Mouse (Mus musculus) spleen, postnatal 10 days (tissue): ENCODE measurements at regions not wholly inside any gene's neighbourhood (a gene's known extent, or its start where the extent isn't known, plus 50 kb on each side); places are given as distances from the start of the nearest gene placed in this dataset.
"Not testable (repeated sequence)": the region's sequence is repeated elsewhere in the genome, so short reads cannot be mapped to it uniquely, and the experiment has no call there.

Source experiments
- DNase-seq, 2 experiments: peaks; one replicate each; pipeline ENCODE4 v3.0.0; 2021 to 2022; ENCODE audit warnings: low spot score in 2 of 2

GRCm38 (mm10) chr7:64032921-64033354 lies 94.2 kb upstream of the Klf13 start:
- DNase-seq, result no peak

- DNase-seq, result no peak
Measured at GRCm38 (mm10) chr7:64030650-64031049, 91.9 kb upstream of the Klf13 start.

DNA sequence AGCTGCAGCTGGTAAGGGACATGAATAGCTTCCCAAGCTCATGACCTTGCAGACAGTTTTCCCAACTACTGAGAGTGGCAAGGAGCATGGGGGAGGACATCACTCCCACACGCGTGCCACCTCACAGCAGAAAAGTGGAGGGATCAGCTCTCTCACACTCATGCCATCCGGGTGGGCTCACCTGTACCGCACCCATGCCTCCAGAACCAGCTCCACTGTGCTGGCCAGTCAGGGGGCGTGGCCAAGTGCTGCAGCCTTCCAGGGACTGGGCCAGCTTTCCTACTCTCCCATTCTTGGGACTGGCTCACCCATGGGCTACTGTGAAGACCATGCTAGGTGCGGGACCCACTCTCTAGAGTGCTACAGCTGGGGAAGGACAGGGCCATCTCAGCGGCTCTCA lies 88.4 kb upstream of the Klf13 start:
- no peak for DNase-seq

DNA sequence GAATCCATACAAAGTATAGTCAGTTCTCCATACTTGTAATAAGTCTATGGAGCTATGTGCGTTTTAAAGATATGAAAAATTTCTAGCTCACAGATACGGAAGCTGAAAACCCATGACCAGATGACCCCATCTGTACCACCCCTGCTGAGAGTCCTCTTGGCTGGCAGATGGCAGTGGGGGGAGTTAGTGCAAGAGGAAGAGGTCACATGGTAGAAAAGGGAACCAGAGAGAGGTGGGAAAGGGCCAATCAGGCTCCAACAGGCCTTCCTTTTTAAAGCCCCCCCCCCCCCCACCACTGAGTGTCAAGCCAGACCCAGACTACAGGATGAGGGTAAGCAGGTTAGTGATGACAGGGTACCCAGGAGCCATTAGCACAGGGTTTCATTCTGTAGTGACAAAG lies 86.4 kb upstream of the Klf13 start:
- DNase-seq, result peak in 1 of 2 experiments; percentile 21

DNA sequence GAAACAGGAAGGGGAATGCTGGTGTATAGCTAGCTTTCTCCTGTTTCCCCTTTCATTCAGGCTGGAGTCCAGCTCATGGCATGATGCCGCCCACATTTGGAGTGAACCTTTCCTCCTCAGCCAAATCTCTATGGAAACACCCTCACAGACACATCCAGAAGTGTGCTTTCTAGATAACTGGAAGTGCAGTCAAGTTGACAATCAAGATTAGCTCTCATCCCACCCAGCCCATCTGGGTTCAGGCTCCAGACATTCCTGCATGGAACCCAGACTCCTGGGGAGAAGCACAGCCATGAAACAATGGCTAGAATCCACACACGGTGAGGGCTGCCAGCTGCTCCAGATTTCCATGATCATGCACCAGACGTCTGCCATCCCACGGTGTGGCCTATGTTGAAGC lies 85.5 kb upstream of the Klf13 start:
- no peak for DNase-seq

DNA sequence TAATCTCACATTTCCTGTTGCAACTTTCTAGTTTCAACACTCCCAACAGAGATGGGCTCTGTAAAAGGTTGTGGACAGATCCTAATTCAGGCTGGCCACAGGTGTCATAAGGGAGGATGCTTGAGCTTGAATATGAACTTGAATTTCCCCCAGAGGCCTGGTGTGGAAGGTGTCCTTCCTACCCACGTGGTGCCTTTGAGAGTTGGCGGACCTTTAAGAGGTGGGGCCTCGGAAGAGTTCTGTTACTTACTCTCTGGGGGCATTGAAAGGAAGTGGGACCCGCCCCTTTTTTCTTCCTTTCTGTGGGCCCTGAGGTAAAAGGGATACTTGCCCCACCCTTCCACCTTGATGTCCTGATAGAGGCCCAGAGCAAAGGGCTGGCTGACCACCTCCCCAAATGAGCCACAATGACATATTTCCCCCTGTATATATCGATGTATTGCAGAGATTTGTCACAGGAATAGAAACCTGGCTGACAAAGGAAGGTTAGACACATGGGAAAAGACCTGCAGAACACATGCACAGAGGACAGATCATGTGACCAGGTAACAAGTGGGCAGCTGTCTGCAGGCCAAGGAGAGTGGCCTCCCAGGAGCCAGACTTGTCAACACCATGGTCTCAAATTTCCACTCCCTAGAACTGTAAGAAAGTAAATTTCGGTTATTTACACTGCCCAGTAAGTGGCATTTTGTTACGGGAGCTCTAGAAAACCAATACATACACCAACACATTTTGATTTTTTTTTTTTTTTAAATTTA lies 84.2 kb upstream of the Klf13 start:
- peak in 1 of 2 experiments; percentile 41 for DNase-seq

DNA sequence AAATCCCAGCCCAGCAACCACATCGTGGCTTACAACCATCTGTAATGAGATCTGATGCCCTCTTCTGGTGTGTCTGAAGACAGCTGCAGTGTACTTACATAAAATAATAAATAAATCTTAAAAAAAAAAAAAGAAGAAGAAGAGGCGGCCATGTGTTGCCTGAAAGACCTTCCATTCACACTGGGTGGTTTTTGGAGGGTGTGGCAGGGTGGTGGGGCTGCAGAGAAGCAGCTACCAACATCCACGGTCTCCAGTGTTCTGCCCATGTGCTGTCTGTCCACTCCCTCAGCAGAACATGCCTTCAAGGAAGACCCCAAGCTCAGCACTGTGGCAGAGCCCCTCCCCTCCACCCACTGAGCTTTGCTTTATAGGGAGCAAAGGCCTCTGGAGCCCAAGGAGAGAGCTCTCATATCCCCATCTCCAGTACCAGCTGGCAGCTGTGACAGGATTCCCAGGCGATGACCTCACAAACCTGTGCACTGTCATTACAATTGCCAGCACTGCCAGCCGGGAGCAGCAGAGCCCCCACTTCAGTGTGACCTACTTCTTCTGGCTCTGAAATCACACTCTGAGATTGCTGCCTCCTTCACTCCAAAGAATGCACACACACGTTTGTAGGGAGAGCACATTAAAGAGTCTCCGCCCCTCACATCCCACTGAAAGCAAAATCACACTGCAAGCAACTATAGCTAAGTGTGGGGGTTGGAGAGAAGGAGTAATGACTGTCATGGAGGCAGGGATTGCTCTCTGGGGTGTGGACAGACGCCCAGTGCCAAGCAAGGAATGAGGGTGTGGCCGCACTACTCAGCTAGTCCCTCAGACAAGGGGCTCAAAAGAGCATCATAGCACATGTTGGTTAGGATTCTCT lies 82.8 kb upstream of the Klf13 start:
- peak in 1 of 2 experiments; percentile 31 for DNase-seq

GRCm38 (mm10) chr7:64018107-64018506 lies 79.4 kb upstream of the Klf13 start:
- DNase-seq, result no peak

DNA sequence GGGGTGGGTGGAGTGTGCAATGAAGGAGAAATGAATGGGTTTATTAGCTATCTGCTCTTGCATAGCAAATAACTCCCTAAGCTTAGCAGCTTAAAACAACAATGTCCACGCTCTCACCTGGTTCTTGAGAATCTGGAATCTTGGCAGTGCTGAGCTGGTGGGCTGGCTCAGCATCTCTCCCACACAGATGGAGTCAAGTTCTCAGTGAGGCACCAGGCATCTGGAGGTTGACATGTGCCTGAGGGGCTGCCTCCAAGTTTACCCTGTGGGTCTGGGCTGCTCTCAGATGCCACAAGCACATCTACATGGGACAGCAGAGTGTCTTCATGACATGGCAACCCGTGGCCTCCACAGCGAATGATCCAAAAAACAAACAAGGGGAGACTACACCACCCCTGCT lies 78.2 kb upstream of the Klf13 start:
- DNase-seq, result no peak

DNA sequence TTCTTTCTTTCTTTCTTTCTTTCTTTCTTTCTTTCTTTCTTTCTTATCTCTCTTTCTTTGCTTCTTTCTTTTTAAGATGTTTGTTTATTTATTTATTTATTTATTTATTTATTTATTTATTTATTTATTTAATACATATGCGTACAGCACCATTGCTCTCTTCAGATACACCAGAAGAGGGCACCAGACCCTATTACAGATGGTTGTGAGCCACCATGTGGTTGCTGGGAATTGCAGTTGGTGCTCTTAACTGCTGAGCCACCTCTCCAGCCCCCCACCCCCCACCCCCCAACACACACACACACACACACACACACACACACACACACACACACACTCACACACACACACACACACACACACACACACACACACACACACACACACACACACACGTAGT lies 76.4 kb upstream of the Klf13 start:
- DNase-seq, result not testable (repeated sequence)

DNA sequence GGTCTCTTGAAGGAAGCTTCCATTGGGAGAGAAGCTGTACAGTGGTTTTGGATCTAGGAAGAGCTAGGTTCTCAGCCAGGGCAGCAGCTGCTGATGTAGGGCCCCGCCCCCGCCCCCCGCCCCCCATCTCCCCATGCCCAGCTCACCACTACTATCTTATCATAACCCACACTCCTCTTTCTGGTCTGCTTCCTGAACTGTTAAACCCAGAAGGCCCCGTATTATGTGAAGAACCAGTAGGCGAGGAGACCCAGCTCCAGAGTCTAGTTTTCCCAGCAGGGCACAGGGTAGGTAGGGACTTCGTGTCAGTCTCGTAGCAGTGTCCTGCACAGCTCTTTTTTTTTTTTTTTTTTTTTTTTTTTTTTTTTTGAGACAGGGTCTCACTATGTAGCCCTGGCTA lies 75.5 kb upstream of the Klf13 start:
- DNase-seq, result peak in 1 of 2 experiments; percentile 26

- DNase-seq, result no peak
Measured at GRCm38 (mm10) chr7:64013023-64013547, 74.4 kb upstream of the Klf13 start.

DNA sequence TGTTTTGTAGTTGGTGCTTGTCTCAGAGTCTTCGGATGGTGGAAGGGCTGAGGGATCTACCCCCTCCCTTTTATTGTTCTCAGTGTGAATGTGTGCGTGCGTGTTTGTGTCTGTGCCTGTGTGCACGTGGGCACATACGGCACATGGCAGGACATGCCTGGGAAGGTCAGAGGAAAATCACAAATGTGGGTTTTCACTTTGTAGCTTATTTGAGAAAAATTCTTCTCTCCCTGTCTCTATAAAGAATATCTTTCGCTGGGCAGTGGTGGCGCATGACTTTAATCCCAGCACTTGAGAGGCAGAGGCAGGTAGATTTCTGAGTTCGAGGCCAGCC lies 73.5 kb upstream of the Klf13 start:
- DNase-seq, result no peak

GRCm38 (mm10) chr7:64011563-64012267 lies 73.0 kb upstream of the Klf13 start:
- DNase-seq, result peak in 1 of 2 experiments; percentile 58

- DNase-seq, result no peak
Measured at GRCm38 (mm10) chr7:64010640-64011039, 71.9 kb upstream of the Klf13 start.

- no peak for DNase-seq
Measured at GRCm38 (mm10) chr7:64007766-64008165, 69.1 kb upstream of the Klf13 start.

- DNase-seq, result no peak
Measured at GRCm38 (mm10) chr7:64006935-64007334, 68.2 kb upstream of the Klf13 start.

DNA sequence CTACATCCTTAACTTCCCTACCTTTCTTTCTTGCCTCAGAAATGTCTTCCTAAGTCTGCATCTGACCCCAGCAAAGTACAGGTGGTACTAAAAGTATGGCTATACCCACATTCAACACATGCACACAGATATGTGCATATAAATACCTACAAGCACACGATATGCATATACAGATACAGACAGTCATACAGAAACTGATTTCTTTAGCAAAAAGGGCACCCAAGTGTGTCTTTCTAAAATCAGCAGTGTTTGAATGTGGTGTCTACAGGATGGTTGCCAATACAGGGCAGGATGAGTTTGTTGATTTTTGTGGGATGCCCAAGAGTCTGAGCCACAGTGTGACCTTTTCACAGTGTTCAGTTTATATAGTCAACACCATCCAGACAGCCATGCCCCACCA lies 67.0 kb upstream of the Klf13 start:
- no peak for DNase-seq

DNA sequence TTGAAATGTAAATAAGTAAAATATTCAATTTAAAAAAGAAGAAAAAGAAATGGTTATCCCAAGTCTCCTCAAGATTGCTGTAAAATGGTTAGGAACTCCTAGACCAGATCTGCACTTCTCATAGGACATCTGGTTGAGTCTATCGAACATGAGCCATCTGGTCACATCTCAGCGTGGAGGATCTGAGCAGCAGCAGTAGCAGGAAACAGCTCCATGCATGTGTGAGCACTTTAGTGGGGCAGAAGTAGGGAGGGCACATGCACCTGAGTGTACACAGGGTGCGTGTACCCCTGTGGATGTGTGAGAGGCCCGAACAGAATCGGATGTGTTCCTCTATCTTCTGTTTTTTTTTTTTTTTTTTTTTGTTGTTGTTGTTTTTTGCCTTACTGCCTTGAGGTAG lies 65.2 kb upstream of the Klf13 start:
- DNase-seq, result peak in 1 of 2 experiments; percentile 59

DNA sequence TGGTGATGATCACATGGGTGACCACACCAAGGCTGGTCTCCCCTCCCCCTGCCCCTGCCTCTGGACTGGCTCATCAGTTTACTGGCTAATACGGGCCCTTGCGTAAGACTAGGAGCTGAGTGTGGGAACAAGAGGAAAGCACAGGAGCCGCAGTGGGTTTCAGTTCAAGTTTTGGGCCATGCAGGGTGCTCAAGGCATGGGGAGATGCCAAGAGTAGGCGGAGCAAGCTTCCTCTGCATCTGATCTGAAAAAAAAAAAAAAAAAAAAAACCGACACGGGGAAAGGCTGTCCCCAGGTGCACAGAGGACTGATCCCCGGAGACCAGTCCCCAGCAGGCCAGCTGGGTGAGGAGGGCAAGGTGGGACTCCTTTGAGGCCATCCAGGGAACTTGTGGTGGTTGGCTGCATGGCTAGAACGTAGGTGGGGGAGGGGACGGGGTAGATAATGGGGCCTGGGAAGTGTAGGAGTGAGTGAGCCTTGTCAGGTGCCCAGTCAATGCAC lies 62.9 kb upstream of the Klf13 start:
- DNase-seq, result peak; percentile 38 to 64

DNA sequence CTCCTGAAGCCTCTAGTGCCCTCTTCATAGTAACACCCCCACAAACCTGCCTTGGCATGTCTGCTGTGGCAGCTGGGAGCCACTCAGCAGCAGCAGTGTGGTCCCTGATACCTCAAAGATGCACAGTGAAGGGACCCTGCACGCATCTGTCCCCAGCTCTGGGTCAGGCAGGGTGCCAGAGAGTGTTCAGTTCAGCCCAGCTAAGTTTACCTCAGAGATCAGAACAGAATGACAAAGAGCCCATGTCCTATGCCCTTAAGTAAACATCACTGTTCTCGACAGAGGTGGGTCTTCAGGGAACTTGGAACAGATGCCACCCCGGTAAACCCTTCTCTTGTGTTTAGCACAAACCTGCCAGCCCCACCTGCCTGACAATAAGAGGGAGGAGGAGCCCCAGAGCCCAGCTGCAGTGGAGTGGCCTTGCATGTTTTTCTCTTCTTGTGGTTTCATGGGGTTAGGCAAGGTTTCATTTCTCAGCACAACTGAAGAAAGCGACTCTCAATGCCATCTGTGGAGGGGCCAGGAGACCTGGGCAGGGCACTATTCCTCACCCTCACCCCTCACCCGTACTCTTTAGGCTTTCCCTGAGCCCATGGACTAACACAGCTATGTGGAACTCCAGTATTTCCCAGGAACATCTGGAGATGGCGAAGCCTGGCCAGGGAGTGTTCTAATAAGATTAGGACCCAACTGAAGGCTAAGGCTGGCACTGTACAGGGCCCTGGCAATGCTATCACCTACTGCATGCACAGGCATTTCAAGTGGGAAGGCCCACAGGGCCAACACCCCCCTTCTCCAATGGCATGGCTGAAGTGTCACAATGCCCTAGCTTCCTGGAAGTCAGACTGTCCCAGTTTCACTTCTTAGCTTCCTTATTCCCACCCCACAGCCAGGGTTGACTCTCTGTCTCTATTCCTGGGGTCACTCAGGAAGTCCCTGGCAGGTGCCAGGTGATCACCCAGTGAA lies 60.6 kb upstream of the Klf13 start:
- DNase-seq, result peak; percentile 65 to 80
